Mouse (Mus musculus) cortical plate, adult 2 months (tissue): Measurements from ENCODE around the gene Hck.

Source experiments
- CTCF ChIP-seq: fragments of 200-500 bp; IDR thresholded peaks from 2 replicates; pipeline ENCODE4 v1.5.1; 2011; ENCODE audit warnings: mild to moderate bottlenecking, control low read depth, low read length; ENCODE audit not compliant: insufficient read depth; ENCODE audit errors: extremely low read depth
- POLR2A ChIP-seq: fragments of 200-500 bp; IDR thresholded peaks from 2 replicates; pipeline ENCODE4 v1.6.1; 2011; ENCODE audit warnings: mild to moderate bottlenecking, low read length, control low read depth; ENCODE audit not compliant: insufficient read depth; ENCODE audit errors: extremely low read depth

DNA sequence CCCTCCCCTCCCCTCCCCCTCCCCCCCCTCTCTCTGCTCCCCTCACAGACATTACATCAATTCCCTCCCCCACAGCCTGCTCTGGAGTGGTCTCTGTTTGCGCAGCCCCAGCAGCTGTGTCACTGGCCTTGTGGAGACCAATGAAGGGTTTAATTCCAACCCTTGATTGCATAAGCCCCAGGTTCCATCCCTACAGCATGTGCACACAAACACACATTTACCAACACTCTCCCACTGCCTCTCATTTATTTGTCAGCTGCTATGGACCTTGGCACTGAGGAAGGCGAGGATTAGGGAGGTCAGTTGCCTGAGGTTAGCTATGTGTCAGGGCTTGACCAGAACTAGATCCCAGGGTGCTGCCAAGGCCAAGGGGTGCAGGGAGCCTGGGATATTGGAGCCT lies 32.3 kb upstream of the Hck start:
- no peak for TF ChIP-seq CTCF
- TF ChIP-seq POLR2A: no peak
